Mouse (Mus musculus) ES-E14 (cell line): Measurements from ENCODE around the gene Cacnb4.

Experiments used
- HCFC1 ChIP-seq: IDR thresholded peaks from 2 replicates; pipeline ENCODE4 v1.6.1; 2012; ENCODE audit warnings: low read length, inconsistent platforms, borderline replicate concordance; ENCODE audit not compliant: insufficient read depth
- ZNF384 ChIP-seq: IDR thresholded peaks from 2 replicates; pipeline ENCODE4 v1.6.1; 2012; ENCODE audit warnings: low read depth, low read length, inconsistent platforms

DNA sequence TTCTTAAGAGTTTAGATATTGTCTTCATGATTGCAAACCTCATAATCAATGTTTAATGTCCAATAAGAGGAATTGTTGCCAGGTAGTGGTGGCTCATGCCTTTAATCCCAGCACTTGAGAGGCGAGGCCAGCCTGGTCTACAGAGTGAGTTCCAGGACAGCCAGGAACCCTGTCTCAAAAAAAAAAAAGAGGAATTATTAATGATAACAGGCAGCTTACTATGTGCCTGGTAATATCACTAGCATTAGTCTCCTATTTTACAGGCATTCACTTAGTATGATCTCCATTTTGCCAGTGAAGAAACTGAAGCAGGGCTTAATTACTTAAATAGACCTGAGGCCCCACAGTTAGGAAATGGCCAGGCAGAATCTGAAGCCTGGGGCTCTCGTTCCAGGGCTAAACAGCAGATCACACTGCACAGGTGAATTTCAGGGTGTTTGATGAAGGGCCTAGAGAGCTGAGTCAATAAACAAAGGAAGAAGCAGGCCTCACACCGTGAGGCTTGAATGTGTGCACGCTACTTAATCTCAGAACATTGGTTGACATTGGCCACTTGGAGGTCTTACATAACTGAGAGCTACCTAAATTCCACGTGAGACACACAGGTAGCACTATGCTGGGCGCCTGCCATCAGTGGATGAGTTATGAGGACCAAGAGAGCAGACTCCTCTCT, 37.6 kb downstream of the Cacnb4 start:
- no peak for TF ChIP-seq ZNF384
- no peak for TF ChIP-seq HCFC1
